Mouse (Mus musculus): ENCODE results near the gene Zfp687. TPM values are rescaled to one million over a fixed set of nuclear protein-coding genes. Genes with fewer than 3 reads are reported as not detected.

The Zfp687 gene
- polyA plus RNA-seq, 1 experiment = 69.4 TPM

GRCm38 (mm10) chr3:95027057-95027645, 11.9 kb upstream of the Zfp687 start:
- no peak for TF ChIP-seq GATA1 (IDR thresholded peaks at IDR 0.05; ENCODE audit: low read length)

- no peak for TF ChIP-seq GATA1 (IDR thresholded peaks at IDR 0.05; ENCODE audit: low read length)
These were observed 10.0 kb upstream of the Zfp687 start for GRCm38 (mm10) chr3:95025202-95025601.

- TF ChIP-seq GATA1 (IDR thresholded peaks at IDR 0.05; ENCODE audit: low read length) = no peak
These were observed 9.3 kb upstream of the Zfp687 start for GRCm38 (mm10) chr3:95024551-95024950.

- no peak for TF ChIP-seq GATA1 (IDR thresholded peaks at IDR 0.05; ENCODE audit: low read length)
These were observed 3.5 kb upstream of the Zfp687 start for GRCm38 (mm10) chr3:95018741-95019140.

- TF ChIP-seq GATA1 (IDR thresholded peaks at IDR 0.05; ENCODE audit: low read length) = no peak
These were observed 1.3 kb upstream of the Zfp687 start for GRCm38 (mm10) chr3:95016532-95017056.

GRCm38 (mm10) chr3:95015891-95016531, 763 bp upstream of the Zfp687 start:
- TF ChIP-seq GATA1 (IDR thresholded peaks at IDR 0.05; ENCODE audit: low read length) = no peak

GRCm38 (mm10) chr3:95014428-95015151, 658 bp downstream of the Zfp687 start:
- TF ChIP-seq GATA1 (IDR thresholded peaks at IDR 0.05; ENCODE audit: low read length) = no peak

- no peak for TF ChIP-seq GATA1 (IDR thresholded peaks at IDR 0.05; ENCODE audit: low read length)
These were observed 1.4 kb downstream of the Zfp687 start for GRCm38 (mm10) chr3:95013699-95014427.

- TF ChIP-seq GATA1 (IDR thresholded peaks at IDR 0.05; ENCODE audit: low read length) = no peak
These were observed 2.3 kb downstream of the Zfp687 start for GRCm38 (mm10) chr3:95012982-95013381.

- TF ChIP-seq GATA1 (IDR thresholded peaks at IDR 0.05; ENCODE audit: low read length) = no peak
These were observed 4.9 kb downstream of the Zfp687 start for GRCm38 (mm10) chr3:95010396-95010795.

- TF ChIP-seq GATA1 (IDR thresholded peaks at IDR 0.05; ENCODE audit: low read length) = no peak
These were observed 7.5 kb downstream of the Zfp687 start for GRCm38 (mm10) chr3:95007706-95008105.

- no peak for TF ChIP-seq GATA1 (IDR thresholded peaks at IDR 0.05; ENCODE audit: low read length)
These were observed 9.6 kb downstream of the Zfp687 start for GRCm38 (mm10) chr3:95005651-95006050.

GRCm38 (mm10) chr3:95003273-95003672, 12.0 kb downstream of the Zfp687 start:
- TF ChIP-seq GATA1 (IDR thresholded peaks at IDR 0.05; ENCODE audit: low read length) = no peak

GRCm38 (mm10) chr3:95002569-95002968, 12.7 kb downstream of the Zfp687 start:
- no peak for TF ChIP-seq GATA1 (IDR thresholded peaks at IDR 0.05; ENCODE audit: low read length)

GRCm38 (mm10) chr3:94996946-94997345, 18.3 kb downstream of the Zfp687 start:
- no peak for TF ChIP-seq GATA1 (IDR thresholded peaks at IDR 0.05; ENCODE audit: low read length)

Measured in G1E-ER4 (cell line).